Mouse (Mus musculus) erythroblast, embryonic 14.5 days (primary cell): ENCODE measurements around the gene Zfp384.

Experiments
- GATA1 ChIP-seq: IDR thresholded peaks from 2 replicates; pipeline ENCODE4 v1.6.1; 2012; ENCODE audit warnings: low read length, inconsistent platforms, mixed read lengths
- TAL1 ChIP-seq: IDR thresholded peaks from 3 replicates; pipeline ENCODE4 v1.6.1; 2012; ENCODE audit warnings: low read length, inconsistent platforms, mixed read lengths

DNA sequence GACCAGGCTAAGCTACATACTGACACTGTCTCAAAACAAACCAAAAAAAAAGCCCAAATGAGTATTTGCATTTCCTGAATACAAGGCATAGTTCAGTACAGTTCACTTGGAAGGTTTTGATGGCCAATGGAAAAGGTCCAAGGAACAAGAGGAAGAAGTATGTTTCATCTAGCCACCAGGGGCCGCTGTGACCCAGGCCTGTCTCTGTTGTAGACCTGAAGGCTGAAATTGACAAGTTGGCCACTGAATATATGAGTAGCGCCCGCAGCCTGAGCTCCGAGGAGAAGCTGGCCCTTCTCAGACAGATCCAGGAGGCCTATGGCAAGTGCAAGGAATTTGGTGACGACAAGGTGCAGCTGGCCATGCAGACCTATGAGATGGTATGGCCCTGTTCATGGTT is 37.7 kb downstream of the Zfp384 start:
- TF ChIP-seq GATA1 = no peak
- no peak for TF ChIP-seq TAL1
